Mouse (Mus musculus) embryonic facial prominence, embryonic 14.5 days (tissue): ENCODE results near the gene Gm26620. TPM values are rescaled to one million over a fixed set of nuclear protein-coding genes. Genes with fewer than 3 reads are reported as not detected.

ENCODE experiments used
- ATAC-seq: fragments of 200-750 bp; cut with Nextera tagmentation; 2 replicates; pipeline ENCODE4 v1.8.0; 2017; ENCODE audit warnings: low read depth, moderate number of reproducible peaks, moderate TSS enrichment
- DNase-seq: peaks from one replicate; pipeline ENCODE4 v3.0.0-alpha.2; 2015; ENCODE audit warnings: low spot score
- H3K27ac ChIP-seq: fragments of 300-500 bp; sonication (generic); replicated peaks from 2 replicates; pipeline ENCODE4 v1.5.1; 2014; ENCODE audit warnings: low read depth, mild to moderate bottlenecking, low read length, moderate library complexity
- H3K27me3 ChIP-seq: fragments of 300-500 bp; sonication (generic); replicated peaks from 2 replicates; pipeline ENCODE4 v1.6.1; 2014; ENCODE audit warnings: low read length; ENCODE audit not compliant: control insufficient read depth, insufficient read depth
- H3K36me3 ChIP-seq: fragments of 300-500 bp; sonication (generic); 2 replicates; pipeline ENCODE4 v1.6.1; 2014; ENCODE audit warnings: low read length, mixed read lengths; ENCODE audit not compliant: control insufficient read depth, insufficient read depth
- H3K4me1 ChIP-seq: fragments of 300-500 bp; sonication (generic); 2 replicates; pipeline ENCODE4 v1.6.1; 2014; ENCODE audit warnings: antibody characterized with exemption, low read length; ENCODE audit not compliant: control insufficient read depth, insufficient read depth
- H3K4me2 ChIP-seq: fragments of 300-500 bp; sonication (generic); 2 replicates; pipeline ENCODE4 v1.6.1; 2014; ENCODE audit warnings: low read depth, mild to moderate bottlenecking, low read length, moderate library complexity, mixed read lengths
- H3K4me3 ChIP-seq: fragments of 300-500 bp; sonication (generic); 2 replicates; pipeline ENCODE4 v1.5.1; 2014; ENCODE audit warnings: low read depth, mild to moderate bottlenecking, low read length
- H3K9ac ChIP-seq: fragments of 300-500 bp; sonication (generic); 2 replicates; pipeline ENCODE4 v1.6.1; 2014; ENCODE audit warnings: low read depth, mild to moderate bottlenecking, low read length, moderate library complexity, mixed read lengths
- H3K9me3 ChIP-seq: fragments of 300-500 bp; sonication (generic); 2 replicates; pipeline ENCODE4 v1.6.1; 2016; ENCODE audit warnings: low read length; ENCODE audit not compliant: control insufficient read depth
- WGBS: fragments of 180-500 bp; shearing (Covaris S2); extraction: QIAGEN DNeasy Blood & Tissue Kit; methylation state at CpG from one replicate; pipeline ENCODE4 v1.1.7; 2014; 5-methylcytosine and 5-hydroxymethylcytosine counted together
- polyA plus RNA-seq: library from polyadenylated mRNA; unstranded; fragments of >200 nt; fragmentation: Nextera tagmentation; extraction: Ambion mirVana; gene quantifications from 2 replicates; pipeline ENCODE4 v1.2.1, GENCODE M21; 2014

Gm26620 gene
- polyA plus RNA-seq = 1.1 and 1.5 TPM in 2 replicates

- WGBS = 0% methylated on average over 36 of the region's 46 CpGs
- DNase-seq (peak; percentile 97), ATAC-seq (peak; percentile 97)
- H3K36me3 ChIP-seq = peaks cover 15% of the 10 kb centered on the region
- peak within 1 kb of the TSS; percentile 70 for H3K4me3 ChIP-seq
- no peaks in the 10 kb centered on the region for H3K27me3 ChIP-seq
- no peaks in the 10 kb centered on the region for H3K9me3 ChIP-seq
- peaks cover 5% of the 10 kb centered on the region; the same call in 1 of the 2 replicates for H3K4me1 ChIP-seq
- H3K27ac ChIP-seq = peak within 1 kb of the TSS; percentile 71
- H3K4me2 ChIP-seq = peak within 1 kb of the TSS; percentile 65
- peak within 1 kb of the TSS; percentile 82 for H3K9ac ChIP-seq
These were observed at the start of gene Gm26620, which contains the start of gene Dusp12 for GRCm38 (mm10) chr1:170884978-170885561. TSS of gene Gm26620 (plus strand) at chr1:170885065. TSS of gene Dusp12 (minus strand) at chr1:170885540.

- H3K36me3 ChIP-seq = peaks cover 11% of the 10 kb centered on the region; the same call in 1 of the 2 replicates
- no peak overlapping the region for H3K4me3 ChIP-seq
- no peak overlapping the region for H3K4me2 ChIP-seq
- no peaks in the 10 kb centered on the region for H3K27me3 ChIP-seq
- H3K27ac ChIP-seq = no peak overlapping the region
- H3K4me1 ChIP-seq = no peaks in the 10 kb centered on the region
- H3K9ac ChIP-seq = no peak overlapping the region
- H3K9me3 ChIP-seq = no peaks in the 10 kb centered on the region
- no peak for ATAC-seq
- peak; percentile 66 for DNase-seq
These were observed 45.2 kb upstream of the Gm26620 start for GRCm38 (mm10) chr1:170839685-170840084.

- no peaks in the 10 kb centered on the region for H3K27me3 ChIP-seq
- no peak for ATAC-seq
- WGBS = 54% methylated on average over 8 of the region's 8 CpGs
These were observed 40.5 kb upstream of the Gm26620 start for GRCm38 (mm10) chr1:170844380-170844779.

GRCm38 (mm10) chr1:170845448-170846307, 39.2 kb upstream of the Gm26620 start:
- H3K27me3 ChIP-seq = no peaks in the 10 kb centered on the region
- no peak overlapping the region for H3K4me3 ChIP-seq
- ATAC-seq = no peak
- H3K36me3 ChIP-seq = peaks cover 10% of the 10 kb centered on the region; the same call in 1 of the 2 replicates
- no peak overlapping the region; the same call in 1 of the 2 replicates for H3K27ac ChIP-seq
- no peaks in the 10 kb centered on the region for H3K9me3 ChIP-seq
- no peak for DNase-seq
- H3K4me1 ChIP-seq = no peaks in the 10 kb centered on the region
- WGBS = 38% methylated on average over 10 of the region's 10 CpGs
- H3K9ac ChIP-seq = no peak overlapping the region
- H3K4me2 ChIP-seq = no peak overlapping the region

More at GRCm38 (mm10) chr1:170844380-170844779, 40.5 kb upstream of the Gm26620 start:
- Histone ChIP-seq H3K9me3 (no peaks in the 10 kb centered on the region), H3K4me1 (no peaks in the 10 kb centered on the region), H3K36me3 (peaks cover 15% of the 10 kb centered on the region; the same call in 1 of the 2 replicates), H3K9ac (no peak overlapping the region), H3K27ac (no peak overlapping the region), H3K4me3 (no peak overlapping the region), H3K4me2 (no peak overlapping the region)
- peak; percentile 32 for DNase-seq

GRCm38 (mm10) chr1:170850007-170850406, 34.9 kb upstream of the Gm26620 start:
- no peak for ATAC-seq
- Histone ChIP-seq H3K9me3 (no peaks in the 10 kb centered on the region), H3K4me2 (no peak overlapping the region), H3K4me3 (no peak overlapping the region), H3K9ac (no peak overlapping the region), H3K36me3 (peaks cover 10% of the 10 kb centered on the region; the same call in 1 of the 2 replicates), H3K27me3 (no peaks in the 10 kb centered on the region), H3K4me1 (no peaks in the 10 kb centered on the region), H3K27ac (no peak overlapping the region)
- no peak for DNase-seq
- 90% methylated on average over 2 of the region's 2 CpGs for WGBS

- no peak overlapping the region for H3K27ac ChIP-seq
- H3K27me3 ChIP-seq = no peaks in the 10 kb centered on the region
- no peaks in the 10 kb centered on the region for H3K4me1 ChIP-seq
- WGBS = 84% methylated on average over 23 of the region's 23 CpGs
- DNase-seq = no peak
- H3K36me3 ChIP-seq = peaks cover 10% of the 10 kb centered on the region; the same call in 1 of the 2 replicates
- H3K4me3 ChIP-seq = no peak overlapping the region
- H3K4me2 ChIP-seq = no peak overlapping the region
- no peaks in the 10 kb centered on the region for H3K9me3 ChIP-seq
- no peak for ATAC-seq
- no peak overlapping the region for H3K9ac ChIP-seq
These were observed 33.9 kb upstream of the Gm26620 start for GRCm38 (mm10) chr1:170850637-170851624.

GRCm38 (mm10) chr1:170853604-170854003, 31.3 kb upstream of the Gm26620 start:
- Histone ChIP-seq H3K9me3 (no peaks in the 10 kb centered on the region), H3K36me3 (peaks cover 10% of the 10 kb centered on the region; the same call in 1 of the 2 replicates), H3K27ac (no peak overlapping the region), H3K4me3 (no peak overlapping the region), H3K27me3 (no peaks in the 10 kb centered on the region), H3K4me1 (no peaks in the 10 kb centered on the region), H3K4me2 (no peak overlapping the region), H3K9ac (no peak overlapping the region)
- no peak for DNase-seq
- ATAC-seq = no peak
- WGBS = 100% methylated on average over 3 of the region's 3 CpGs
